Mouse (Mus musculus): ENCODE data around the gene Olfr273. TPM values are rescaled to one million over a fixed set of nuclear protein-coding genes. Genes with fewer than 3 reads are reported as not detected.

The Olfr273 gene
- not detected for total RNA-seq (2023)

GRCm38 (mm10) chr4:52859136-52859535 lies at the start of gene Olfr273:
Gene Olfr273, minus strand, starts transcription at chr4:52859236.

DNA sequence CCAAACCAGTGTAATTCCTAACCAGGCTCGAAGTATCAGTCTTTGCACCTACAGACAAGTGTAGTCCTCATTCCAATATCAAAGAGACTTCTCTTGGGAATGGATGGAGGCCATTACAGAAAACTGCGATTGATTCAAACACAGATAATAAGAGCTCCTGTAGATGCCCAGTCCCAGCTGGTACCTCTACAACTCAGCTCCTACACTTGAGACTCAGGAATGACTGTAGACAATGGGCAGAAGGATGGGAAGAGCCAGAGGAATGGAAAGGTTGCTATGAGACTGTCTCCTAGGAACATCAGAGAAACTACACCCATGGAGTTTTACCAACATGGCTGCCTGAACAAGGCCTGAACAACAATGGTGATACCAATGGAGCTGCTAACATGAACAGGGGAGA lies 44.7 kb downstream of the Olfr273 start, which contains the start of gene Olfr275:
TSS of gene Olfr275 (plus strand) at position 301 of the 400 bp plus-strand sequence.

Other genes starting within 250 kb of the Olfr273 start
- gene Olfr275, start 44.6 kb downstream of the Olfr273 start, total RNA-seq (2023), result not detected
- gene Olfr272, start 59.9 kb upstream of the Olfr273 start, total RNA-seq (2023), result not detected
- gene Olfr270, start 105.3 kb upstream of the Olfr273 start, total RNA-seq (2023), result not detected
- not detected for gene Nipsnap3a, start 130.0 kb upstream of the Olfr273 start, total RNA-seq (2023)
- gene Nipsnap3b, start 152.6 kb upstream of the Olfr273 start, total RNA-seq (2023), result 10 to 100 TPM; 35.8 to 48.5 TPM